Mouse (Mus musculus): Measurements from ENCODE around the gene Insm1. TPM values are rescaled to one million over a fixed set of nuclear protein-coding genes. Genes with fewer than 3 reads are reported as not detected.

Gene Insm1
- total RNA-seq (2014; rRNA removed; ENCODE audit: low replicate concordance) (not detected in 2 replicates), polyA plus RNA-seq (2015; fragmentation: Nextera tagmentation; extraction: Ambion mirVana) (not detected in 2 replicates)

- Histone ChIP-seq H3K36me3 (replicated peaks; ENCODE audit: control insufficient read depth, insufficient read depth, low read length) (no peaks in the 10 kb centered on the region), H3K4me2 (ENCODE audit: low read depth, low read length) (peak within 1 kb of the TSS; percentile 76), H3K4me1 (ENCODE audit: control insufficient read depth, insufficient read depth) (peaks cover 26% of the 10 kb centered on the region), H3K4me3 (ENCODE audit: low read depth, low read length) (peak within 1 kb of the TSS; percentile 43), H3K27me3 (ENCODE audit: control insufficient read depth, insufficient read depth, low read length) (peaks cover 94% of the 10 kb centered on the region), H3K27ac (ENCODE audit: low read depth) (no peak within 1 kb of the TSS), H3K9me3 (replicated peaks; ENCODE audit: control insufficient read depth, low read length) (no peaks in the 10 kb centered on the region), H3K9ac (replicated peaks; ENCODE audit: low read depth, low read length) (no peak within 1 kb of the TSS)
- ATAC-seq (ENCODE audit: insufficient read depth, low read depth): peak; percentile 22
- DNase-seq (ENCODE audit: low spot score): no peak
- TF ChIP-seq CTCF (IDR thresholded peaks at IDR 0.05; ENCODE audit: low read depth) (no peak), EP300 (IDR thresholded peaks at IDR 0.05; ENCODE audit: low read depth) (no peak)
- WGBS: 1% methylated on average over 82 of the region's 86 CpGs
These were observed at the start of gene Insm1 for GRCm38 (mm10) chr2:146221076-146221928. TSS of gene Insm1 (plus strand) at chr2:146221921.

GRCm38 (mm10) chr2:146172106-146172505 is 49.6 kb upstream of the Insm1 start:
- no peak overlapping the region for H3K27ac ChIP-seq (ENCODE audit: low read depth)
- no peaks in the 10 kb centered on the region for H3K36me3 ChIP-seq (replicated peaks; ENCODE audit: control insufficient read depth, insufficient read depth, low read length)
- no peaks in the 10 kb centered on the region for H3K9me3 ChIP-seq (replicated peaks; ENCODE audit: control insufficient read depth, low read length)
- H3K27me3 ChIP-seq (ENCODE audit: control insufficient read depth, insufficient read depth, low read length): no peaks in the 10 kb centered on the region
- no peaks in the 10 kb centered on the region for H3K4me1 ChIP-seq (ENCODE audit: control insufficient read depth, insufficient read depth)
- no peak for ATAC-seq (ENCODE audit: insufficient read depth, low read depth)
- TF ChIP-seq EP300 (IDR thresholded peaks at IDR 0.05; ENCODE audit: low read depth) (no peak), CTCF (IDR thresholded peaks at IDR 0.05; ENCODE audit: low read depth) (no peak)
- 46% methylated on average over 4 of the region's 4 CpGs for WGBS
- H3K4me3 ChIP-seq (ENCODE audit: low read depth, low read length): no peak overlapping the region
- no peak for DNase-seq (ENCODE audit: low spot score)
- no peak overlapping the region for H3K4me2 ChIP-seq (ENCODE audit: low read depth, low read length)
- H3K9ac ChIP-seq (replicated peaks; ENCODE audit: low read depth, low read length): no peak overlapping the region

- WGBS: 77% methylated on average over 7 of the region's 7 CpGs
- Histone ChIP-seq H3K27me3 (ENCODE audit: control insufficient read depth, insufficient read depth, low read length) (no peaks in the 10 kb centered on the region), H3K4me2 (ENCODE audit: low read depth, low read length) (no peak overlapping the region), H3K4me1 (ENCODE audit: control insufficient read depth, insufficient read depth) (no peaks in the 10 kb centered on the region), H3K27ac (ENCODE audit: low read depth) (no peak overlapping the region), H3K9ac (replicated peaks; ENCODE audit: low read depth, low read length) (no peak overlapping the region), H3K36me3 (replicated peaks; ENCODE audit: control insufficient read depth, insufficient read depth, low read length) (no peaks in the 10 kb centered on the region), H3K4me3 (ENCODE audit: low read depth, low read length) (no peak overlapping the region), H3K9me3 (replicated peaks; ENCODE audit: control insufficient read depth, low read length) (no peaks in the 10 kb centered on the region)
- ATAC-seq (ENCODE audit: insufficient read depth, low read depth): no peak
- TF ChIP-seq EP300 (IDR thresholded peaks at IDR 0.05; ENCODE audit: low read depth): no peak
- TF ChIP-seq CTCF (IDR thresholded peaks at IDR 0.05; ENCODE audit: low read depth): no peak
- no peak for DNase-seq (ENCODE audit: low spot score)
These were observed 47.5 kb upstream of the Insm1 start for GRCm38 (mm10) chr2:146174173-146174572.

- DNase-seq (ENCODE audit: low spot score) (no peak), ATAC-seq (ENCODE audit: insufficient read depth, low read depth) (no peak)
- Histone ChIP-seq H3K4me2 (ENCODE audit: low read depth, low read length) (no peak overlapping the region), H3K27ac (ENCODE audit: low read depth) (no peak overlapping the region), H3K4me3 (ENCODE audit: low read depth, low read length) (no peak overlapping the region), H3K27me3 (ENCODE audit: control insufficient read depth, insufficient read depth, low read length) (no peaks in the 10 kb centered on the region), H3K9ac (replicated peaks; ENCODE audit: low read depth, low read length) (no peak overlapping the region), H3K9me3 (replicated peaks; ENCODE audit: control insufficient read depth, low read length) (no peaks in the 10 kb centered on the region), H3K36me3 (replicated peaks; ENCODE audit: control insufficient read depth, insufficient read depth, low read length) (no peaks in the 10 kb centered on the region), H3K4me1 (ENCODE audit: control insufficient read depth, insufficient read depth) (no peaks in the 10 kb centered on the region)
- TF ChIP-seq CTCF (IDR thresholded peaks at IDR 0.05; ENCODE audit: low read depth) (no peak), EP300 (IDR thresholded peaks at IDR 0.05; ENCODE audit: low read depth) (no peak)
- WGBS: 62% methylated on average over 1 of the region's 1 CpGs
These were observed 43.0 kb upstream of the Insm1 start for GRCm38 (mm10) chr2:146178718-146179117.

DNA sequence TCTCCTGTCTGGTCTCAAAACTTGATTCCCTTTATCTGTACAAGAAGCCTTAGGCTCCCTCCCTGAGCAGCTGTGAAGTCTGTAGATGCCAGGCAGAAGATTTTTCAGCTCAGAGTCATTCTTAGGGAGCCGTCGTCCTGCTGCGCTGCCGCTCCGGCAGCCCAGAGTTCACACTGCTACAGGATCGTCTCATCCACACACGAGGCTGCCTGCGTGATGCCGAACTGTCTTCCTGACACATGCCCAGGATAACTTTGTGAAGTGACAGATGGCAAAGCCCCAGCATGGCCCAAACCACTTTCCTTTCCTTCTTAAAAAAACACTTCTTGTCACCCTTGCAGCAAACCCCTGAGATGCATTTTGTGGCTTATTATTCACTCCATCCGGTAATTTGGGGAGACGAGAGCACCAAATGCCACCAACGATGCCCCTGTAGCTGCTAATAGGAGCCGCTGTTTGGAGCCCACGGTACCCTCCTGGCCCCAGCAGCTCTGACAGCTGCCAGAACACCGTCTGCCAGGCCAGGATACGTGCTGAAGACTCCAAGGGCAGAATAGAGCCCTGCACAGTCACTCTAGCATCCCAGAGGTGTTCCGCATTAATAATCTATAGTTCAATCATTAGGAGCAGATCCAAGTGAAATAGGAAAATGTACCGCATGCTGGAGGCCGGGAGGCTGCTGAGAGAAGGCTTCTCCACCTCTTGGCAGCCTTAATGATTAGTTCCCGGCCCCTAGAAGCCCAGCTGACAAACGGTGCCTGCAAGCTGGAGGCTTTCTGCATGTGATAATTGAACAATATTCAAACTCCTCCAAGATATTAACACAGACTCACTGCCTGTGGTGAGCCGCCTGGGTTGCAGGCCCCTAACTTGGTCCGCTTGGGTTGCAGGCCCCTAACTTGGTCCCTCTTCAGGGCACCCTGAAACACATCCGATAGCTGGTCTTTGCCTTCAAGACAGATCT is 37.6 kb upstream of the Insm1 start:
- no peaks in the 10 kb centered on the region for H3K9me3 ChIP-seq (replicated peaks; ENCODE audit: control insufficient read depth, low read length)
- H3K4me1 ChIP-seq (ENCODE audit: control insufficient read depth, insufficient read depth): no peaks in the 10 kb centered on the region
- H3K4me2 ChIP-seq (ENCODE audit: low read depth, low read length): no peak overlapping the region
- no peaks in the 10 kb centered on the region for H3K36me3 ChIP-seq (replicated peaks; ENCODE audit: control insufficient read depth, insufficient read depth, low read length)
- H3K9ac ChIP-seq (replicated peaks; ENCODE audit: low read depth, low read length): no peak overlapping the region
- H3K27me3 ChIP-seq (ENCODE audit: control insufficient read depth, insufficient read depth, low read length): 0 out of 2 replicates have a peak, but pooled peaks cover 6% of the 10 kb centered on the region
- 61% methylated on average over 24 of the region's 24 CpGs for WGBS
- DNase-seq (ENCODE audit: low spot score) (no peak), ATAC-seq (ENCODE audit: insufficient read depth, low read depth) (no peak)
- no peak overlapping the region for H3K27ac ChIP-seq (ENCODE audit: low read depth)
- H3K4me3 ChIP-seq (ENCODE audit: low read depth, low read length): no peak overlapping the region
- no peak for TF ChIP-seq EP300 (IDR thresholded peaks at IDR 0.05; ENCODE audit: low read depth)
- TF ChIP-seq CTCF (IDR thresholded peaks at IDR 0.05; ENCODE audit: low read depth): no peak

Data from heart, postnatal 0 days (tissue).